Mouse (Mus musculus): ENCODE measurements around the gene Lamb2.

- TF ChIP-seq POLR2A (IDR thresholded peaks at IDR 0.05; ENCODE audit: borderline replicate concordance, low read depth, low read length) (no peak), CTCF (IDR thresholded peaks at IDR 0.05; ENCODE audit: low read depth, low read length) (no peak)
These were observed 29.2 kb downstream of the Lamb2 start for GRCm38 (mm10) chr9:108508776-108509175.
